Mouse (Mus musculus): Measurements from ENCODE around the gene Gm10720. TPM values are rescaled to one million over a fixed set of nuclear protein-coding genes. Genes with fewer than 3 reads are reported as not detected.
"Not testable (repeated sequence)": the region's sequence is repeated elsewhere in the genome, so short reads cannot be mapped to it uniquely, and the experiment has no call there.

Gm10720 gene
- polyA plus RNA-seq, 1 experiment, result not detected

DNA sequence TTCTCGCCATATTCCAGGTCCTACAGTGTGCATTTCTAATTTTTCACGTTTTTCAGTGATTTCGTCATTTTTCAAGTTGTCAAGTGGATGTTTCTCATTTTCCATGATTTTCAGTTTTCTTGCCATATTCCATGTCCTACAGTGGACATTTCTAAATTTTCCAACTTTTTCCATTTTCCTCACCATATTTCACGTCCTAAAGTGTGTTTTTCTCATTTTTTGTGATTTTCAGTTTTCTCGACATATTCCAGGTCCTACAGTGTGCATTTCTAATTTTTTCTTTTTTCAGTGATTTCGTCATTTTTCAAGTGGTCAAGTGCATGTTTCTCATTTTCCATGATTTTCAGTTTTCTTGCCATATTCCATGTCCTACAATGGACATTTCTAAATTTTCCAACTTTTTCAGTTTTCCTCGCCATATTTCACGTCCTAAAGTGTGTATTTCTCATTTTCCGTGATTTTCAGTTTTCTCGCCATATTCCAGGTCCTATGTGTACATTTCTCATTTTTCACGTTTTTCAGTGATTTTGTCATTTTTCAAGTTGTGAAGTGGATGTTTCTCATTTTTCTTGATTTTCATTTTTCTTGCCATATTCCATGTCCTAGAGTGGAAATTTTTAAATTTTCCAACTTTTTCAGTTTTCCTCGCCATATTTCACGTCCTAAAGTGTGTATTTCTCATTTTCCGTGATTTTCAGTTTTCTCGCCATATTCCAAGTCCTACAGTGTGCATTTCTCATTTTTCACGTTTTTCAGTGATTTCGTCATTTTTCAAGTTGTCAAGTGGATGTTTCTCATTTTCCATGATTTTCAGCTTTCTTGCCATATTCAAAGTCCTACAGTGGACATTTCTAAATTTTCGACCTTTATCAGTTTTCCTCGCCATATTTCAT lies 4.6 kb downstream of the Gm10720 start:
- not testable (repeated sequence) for H3K4me1 ChIP-seq (ENCODE audit: control insufficient read depth, insufficient read depth, low read length); DNase-seq; H3K4me3 ChIP-seq (replicated peaks; ENCODE audit: extremely low read depth, low read depth, low read length)
- 79% methylated on average over 17 of the region's 19 CpGs for WGBS

GRCm38 (mm10) chr9:3022316-3023008 lies 7.0 kb downstream of the Gm10720 start:
- not testable (repeated sequence) for H3K4me3 ChIP-seq (replicated peaks; ENCODE audit: extremely low read depth, low read depth, low read length); H3K4me1 ChIP-seq (ENCODE audit: control insufficient read depth, insufficient read depth, low read length)
- WGBS, result 75% methylated on average over 11 of the region's 13 CpGs
- peak; percentile 8 for DNase-seq

DNA sequence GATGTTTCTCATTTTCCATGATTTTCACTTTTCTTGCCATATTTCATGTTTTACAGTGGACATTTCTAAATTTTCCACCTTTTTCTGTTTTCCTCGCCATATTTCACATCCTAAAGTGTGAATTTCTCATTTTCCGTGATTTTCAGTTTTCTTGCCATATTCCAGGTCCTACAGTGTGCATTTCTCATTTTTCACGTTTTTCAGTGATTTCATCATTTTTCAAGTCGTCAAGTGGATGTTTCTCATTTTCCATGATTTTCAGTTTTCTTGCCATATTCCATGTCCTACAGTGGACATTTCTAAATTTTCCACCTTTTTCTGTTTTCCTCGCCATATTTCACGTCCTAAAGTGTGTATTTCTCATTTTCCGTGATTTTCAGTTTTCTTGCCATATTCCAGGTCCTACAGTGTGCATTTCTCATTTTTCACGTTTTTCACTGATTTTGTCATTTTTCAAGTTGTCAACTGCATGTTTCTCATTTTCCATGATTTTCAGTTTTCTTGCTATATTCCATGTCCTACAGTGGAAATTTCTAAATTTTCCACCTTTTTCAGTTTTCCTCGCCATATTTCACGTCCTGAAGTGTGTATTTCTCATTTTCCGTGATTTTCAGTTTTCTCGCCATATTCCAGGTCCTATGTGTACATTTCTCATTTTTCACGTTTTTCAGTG lies 8.0 kb downstream of the Gm10720 start, which contains the start of gene Gm10718:
Gm10718 (plus strand) TSS at position 236 of the 673 bp plus-strand sequence.
- 77% methylated on average over 12 of the region's 13 CpGs for WGBS
- DNase-seq; H3K4me1 ChIP-seq (ENCODE audit: control insufficient read depth, insufficient read depth, low read length): not testable (repeated sequence)

GRCm38 (mm10) chr9:3023985-3024648 lies 8.7 kb downstream of the Gm10720 start:
- peak; percentile 50 for DNase-seq
- H3K4me3 ChIP-seq (replicated peaks; ENCODE audit: extremely low read depth, low read depth, low read length); H3K4me1 ChIP-seq (ENCODE audit: control insufficient read depth, insufficient read depth, low read length): not testable (repeated sequence)
- 79% methylated on average over 16 of the region's 16 CpGs for WGBS

More for the DNA sequence above, 8.0 kb downstream of the Gm10720 start, which contains the start of gene Gm10718:
- not testable (repeated sequence) for H3K4me3 ChIP-seq (replicated peaks; ENCODE audit: extremely low read depth, low read depth, low read length)

- not testable (repeated sequence) for DNase-seq; H3K4me1 ChIP-seq (ENCODE audit: control insufficient read depth, insufficient read depth, low read length); H3K4me3 ChIP-seq (replicated peaks; ENCODE audit: extremely low read depth, low read depth, low read length)
- WGBS, result 74% methylated on average over 12 of the region's 12 CpGs
Measured at GRCm38 (mm10) chr9:3024912-3025467, 9.5 kb downstream of the Gm10720 start, which contains the start of gene Gm10717. Gm10717 (plus strand) TSS chr9:3025417.

- H3K4me3 ChIP-seq (replicated peaks; ENCODE audit: extremely low read depth, low read depth, low read length); H3K4me1 ChIP-seq (ENCODE audit: control insufficient read depth, insufficient read depth, low read length): not testable (repeated sequence)
- 68% methylated on average over 5 of the region's 6 CpGs for WGBS
- DNase-seq, result peak; percentile 41
Measured at GRCm38 (mm10) chr9:3025653-3026052, 10.2 kb downstream of the Gm10720 start.

- 75% methylated on average over 5 of the region's 5 CpGs for WGBS
- H3K4me3 ChIP-seq (replicated peaks; ENCODE audit: extremely low read depth, low read depth, low read length); DNase-seq; H3K4me1 ChIP-seq (ENCODE audit: control insufficient read depth, insufficient read depth, low read length): not testable (repeated sequence)
Measured at GRCm38 (mm10) chr9:3026136-3026535, 10.7 kb downstream of the Gm10720 start.

- H3K4me1 ChIP-seq (ENCODE audit: control insufficient read depth, insufficient read depth, low read length); DNase-seq; H3K4me3 ChIP-seq (replicated peaks; ENCODE audit: extremely low read depth, low read depth, low read length): not testable (repeated sequence)
- 68% methylated on average over 9 of the region's 9 CpGs for WGBS
Measured at GRCm38 (mm10) chr9:3026741-3027140, 11.3 kb downstream of the Gm10720 start.

GRCm38 (mm10) chr9:3027200-3027599 lies 11.7 kb downstream of the Gm10720 start:
- H3K4me1 ChIP-seq (ENCODE audit: control insufficient read depth, insufficient read depth, low read length); DNase-seq; H3K4me3 ChIP-seq (replicated peaks; ENCODE audit: extremely low read depth, low read depth, low read length): not testable (repeated sequence)
- 71% methylated on average over 9 of the region's 9 CpGs for WGBS

DNA sequence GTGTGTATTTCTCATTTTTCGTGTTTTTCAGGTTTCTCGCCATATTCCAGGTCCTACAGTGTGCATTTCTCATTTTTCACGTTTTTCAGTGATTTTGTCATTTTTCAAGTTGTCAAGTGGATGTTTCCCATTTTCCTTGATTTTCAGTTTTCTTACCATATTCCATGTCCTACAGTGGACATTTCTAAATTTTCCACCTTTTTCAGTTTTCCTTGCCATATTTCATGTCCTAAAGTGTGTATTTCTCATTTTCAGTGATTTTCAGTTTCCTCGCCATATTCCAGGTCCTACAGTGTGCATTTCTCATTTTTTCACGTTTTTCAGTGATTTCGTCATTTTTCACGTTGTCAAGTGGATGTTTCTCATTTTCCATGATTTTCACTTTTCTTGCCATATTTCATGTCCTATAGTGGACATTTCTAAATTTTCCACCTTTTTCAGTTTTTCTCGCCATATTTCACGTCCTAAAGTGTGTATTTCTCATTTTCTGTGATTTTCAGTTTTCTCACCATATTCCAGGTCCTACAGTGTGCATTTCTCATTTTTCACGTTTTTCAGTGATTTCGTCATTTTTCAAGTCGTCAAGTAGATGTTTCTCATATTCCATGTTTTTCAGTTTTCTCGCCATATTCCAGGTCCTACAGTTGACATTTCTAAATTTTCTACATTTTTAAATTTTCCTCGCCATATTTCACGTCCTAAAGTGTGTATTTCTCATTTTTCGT lies 14.0 kb downstream of the Gm10720 start:
- not testable (repeated sequence) for DNase-seq
- 67% methylated on average over 13 of the region's 16 CpGs for WGBS

DNA sequence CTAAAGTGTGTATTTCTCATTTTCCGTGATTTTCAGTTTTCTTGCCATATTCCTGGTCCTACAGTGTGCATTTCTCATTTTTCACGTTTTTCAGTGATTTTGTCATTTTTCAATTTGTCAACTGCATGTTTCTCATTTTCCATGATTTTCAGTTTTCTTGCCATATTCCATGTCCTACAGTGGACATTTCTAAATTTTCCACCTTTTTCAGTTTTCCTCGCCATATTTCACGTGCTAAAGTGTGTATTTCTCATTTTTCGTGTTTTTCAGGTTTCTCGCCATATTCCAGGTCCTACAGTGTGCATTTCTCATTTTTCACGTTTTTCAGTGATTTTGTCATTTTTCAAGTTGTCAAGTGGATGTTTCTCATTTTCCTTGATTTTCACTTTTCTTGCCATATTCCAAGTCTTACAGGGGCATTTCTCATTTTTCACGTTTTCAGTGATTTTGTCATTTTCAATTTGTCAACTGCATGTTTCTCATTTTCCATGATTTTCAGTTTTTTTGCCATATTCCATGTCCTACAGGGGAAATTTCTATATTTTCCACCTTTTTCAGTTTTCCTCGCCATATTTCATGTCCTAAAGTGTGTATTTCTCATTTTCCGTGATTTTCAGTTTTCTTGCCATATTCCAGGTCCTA lies 15.3 kb downstream of the Gm10720 start:
- WGBS, result 55% methylated on average over 2 of the region's 10 CpGs
- H3K4me3 ChIP-seq (replicated peaks; ENCODE audit: extremely low read depth, low read depth, low read length); H3K4me1 ChIP-seq (ENCODE audit: control insufficient read depth, insufficient read depth, low read length); DNase-seq: not testable (repeated sequence)

More for the DNA sequence above, 14.0 kb downstream of the Gm10720 start:
- not testable (repeated sequence) for H3K4me3 ChIP-seq (replicated peaks; ENCODE audit: extremely low read depth, low read depth, low read length); H3K4me1 ChIP-seq (ENCODE audit: control insufficient read depth, insufficient read depth, low read length)

DNA sequence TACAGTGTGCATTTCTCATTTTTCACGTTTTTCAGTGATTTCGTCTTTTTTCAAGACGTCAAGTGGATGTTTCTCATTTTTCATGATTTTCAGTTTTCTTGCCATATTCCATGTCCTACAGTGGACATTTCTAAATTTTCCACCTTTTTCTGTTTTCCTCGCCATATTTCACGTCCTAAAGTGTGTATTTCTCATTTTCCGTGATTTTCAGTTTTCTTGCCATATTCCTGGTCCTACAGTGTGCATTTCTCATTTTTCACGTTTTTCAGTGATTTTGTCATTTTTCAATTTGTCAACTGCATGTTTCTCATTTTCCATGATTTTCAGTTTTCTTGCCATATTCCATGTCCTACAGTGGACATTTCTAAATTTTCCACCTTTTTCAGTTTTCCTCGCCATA lies 18.8 kb downstream of the Gm10720 start, which contains the start of gene Gm17535:
Gm17535 (plus strand) TSS at position 301 of the 400 bp plus-strand sequence.
- not testable (repeated sequence) for H3K4me1 ChIP-seq (ENCODE audit: control insufficient read depth, insufficient read depth, low read length); H3K4me3 ChIP-seq (replicated peaks; ENCODE audit: extremely low read depth, low read depth, low read length); DNase-seq
- WGBS, result 67% methylated on average over 1 of the region's 8 CpGs

DNA sequence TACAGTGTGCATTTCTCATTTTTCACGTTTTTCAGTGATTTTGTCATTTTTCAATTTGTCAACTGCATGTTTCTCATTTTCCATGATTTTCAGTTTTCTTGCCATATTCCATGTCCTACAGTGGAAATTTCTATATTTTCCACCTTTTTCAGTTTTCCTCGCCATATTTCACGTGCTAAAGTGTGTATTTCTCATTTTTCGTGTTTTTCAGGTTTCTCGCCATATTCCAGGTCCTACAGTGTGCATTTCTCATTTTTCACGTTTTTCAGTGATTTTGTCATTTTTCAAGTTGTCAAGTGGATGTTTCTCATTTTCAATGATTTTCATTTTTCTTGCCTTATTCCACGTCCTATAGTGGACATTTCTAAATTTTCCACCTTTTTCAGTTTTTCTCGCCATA lies 21.1 kb downstream of the Gm10720 start, which contains the start of gene Gm10715:
Gm10715 (plus strand) TSS at position 301 of the 400 bp plus-strand sequence.
- 78% methylated on average over 8 of the region's 8 CpGs for WGBS
- not testable (repeated sequence) for DNase-seq; H3K4me1 ChIP-seq (ENCODE audit: control insufficient read depth, insufficient read depth, low read length); H3K4me3 ChIP-seq (replicated peaks; ENCODE audit: extremely low read depth, low read depth, low read length)

All from lung, adult 2 months (tissue).